Mouse (Mus musculus) layer of hippocampus, postnatal 25 days (tissue): Measurements from ENCODE around the gene Phex. TPM values are rescaled to one million over a fixed set of nuclear protein-coding genes. Genes with fewer than 3 reads are reported as not detected.

Experiments
- microRNA-seq, 2 experiments: library from miRNA; unstranded; fragments of <30 nt; microRNA quantifications; one replicate each; pipeline ENCODE4 v1.2.0; 2021
- total RNA-seq, 2 experiments: library from RNA; stranded (reverse); gene quantifications; 2 replicates each; pipeline ENCODE4 v1.2.3; 2021

Phex gene
- total RNA-seq, 2 experiments from 2014 or later = 0.14 to 0.37 TPM

Small RNAs within 50 kb of the gene (microRNA-seq; reads per million reads assigned to microRNA genes)
- 0 reads per million in 2 experiments for gene Gm23798

Other genes with a start within 250 kb of the Phex start
- 100 to 1,000 TPM in 1 of 2 experiments, 10 to 100 TPM in 1; 82.0 to 102 TPM for gene Sms, start 77.0 kb upstream of the Phex start, total RNA-seq
- gene Yy2, start 153.7 kb upstream of the Phex start, total RNA-seq = 1 to 10 TPM in 1 of 2 experiments, not detected in 1; 1.2 TPM
- gene Mbtps2, start 183.4 kb upstream of the Phex start, total RNA-seq = 10 to 100 TPM; 27.2 to 32.2 TPM